Mouse (Mus musculus) small intestine, adult 10 weeks (tissue): ENCODE results near the gene Trim8. TPM values are rescaled to one million over a fixed set of nuclear protein-coding genes. Genes with fewer than 3 reads are reported as not detected.

Experiments
- polyA plus RNA-seq: library from polyadenylated mRNA; stranded (reverse); fragments of 350-450 nt; fragmentation: Illumina TruSeq; extraction: RNeasy Lipid Tissue Mini Kit (QIAGEN cat#74804); gene quantifications from one replicate; pipeline ENCODE4 v1.2.3, GENCODE M21; 2014; ENCODE audit warnings: low replicate concordance

Gene Trim8
- 2.9 TPM for polyA plus RNA-seq

DNA sequence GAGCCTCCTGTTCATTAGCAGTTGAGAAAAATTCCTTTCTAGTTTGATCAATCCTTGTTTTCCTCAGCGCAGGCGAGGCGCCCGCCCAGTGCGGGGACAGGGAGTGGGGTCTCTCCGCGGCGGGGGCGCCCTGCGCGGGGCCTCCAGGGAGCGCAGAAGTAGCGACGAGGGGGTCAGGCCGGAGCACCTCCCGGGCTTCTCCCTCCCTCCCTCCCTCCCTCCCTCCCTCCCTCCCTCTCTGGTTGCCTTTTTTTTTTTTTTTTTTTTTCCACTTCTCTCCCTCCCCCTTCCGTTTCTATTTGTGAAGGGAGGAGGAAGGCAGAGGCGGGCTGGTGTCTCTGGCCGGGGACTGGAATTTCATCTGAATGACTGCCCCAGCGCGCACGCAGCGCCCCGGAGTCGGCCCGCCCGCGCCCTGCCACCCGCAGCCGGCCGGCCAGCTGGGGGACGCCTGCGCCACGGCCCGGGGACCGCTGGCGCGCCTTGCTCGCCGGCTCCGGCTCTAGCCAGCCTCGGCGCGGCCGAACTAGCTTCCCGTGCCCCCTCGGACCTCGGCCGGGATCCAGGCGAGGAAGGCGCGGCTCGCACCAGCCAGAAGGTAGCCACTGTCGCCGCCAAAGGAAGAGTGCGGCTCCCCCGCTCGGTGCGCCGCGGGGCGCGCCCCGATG is at the start of gene Trim8:
TSS of gene Trim8 (plus strand) at position 302 of the 668 bp plus-strand sequence.

Other genes with a start within 250 kb of the Trim8 start
- 0.26 TPM for gene Nfkb2, start 197.4 kb upstream of the Trim8 start, polyA plus RNA-seq
- 0.37 TPM for gene Psd, start 174.5 kb upstream of the Trim8 start, polyA plus RNA-seq
- gene Fbxl15, start 173.5 kb upstream of the Trim8 start, polyA plus RNA-seq: not detected
- not detected for gene Cuedc2, start 163.0 kb upstream of the Trim8 start, polyA plus RNA-seq
- 0.19 TPM for gene Mfsd13a, start 160.6 kb upstream of the Trim8 start, polyA plus RNA-seq
- gene 2310034G01Rik, start 151.4 kb upstream of the Trim8 start, polyA plus RNA-seq: 1.2 TPM
- 41.6 TPM for gene Actr1a, start 106.0 kb upstream of the Trim8 start, polyA plus RNA-seq
- 1.6 TPM for gene Sufu, start 104.8 kb upstream of the Trim8 start, polyA plus RNA-seq
- 16.4 TPM for gene Arl3, start 71.5 kb downstream of the Trim8 start, polyA plus RNA-seq
- 4.2 TPM for gene Sfxn2, start 71.7 kb downstream of the Trim8 start, polyA plus RNA-seq
- 3.0 TPM for gene Wbp1l, start 97.4 kb downstream of the Trim8 start, polyA plus RNA-seq
- gene Cyp17a1, start 171.5 kb downstream of the Trim8 start, polyA plus RNA-seq: 0.67 TPM
- gene Borcs7, start 188.2 kb downstream of the Trim8 start, polyA plus RNA-seq: 17.2 TPM
- gene As3mt, start 205.8 kb downstream of the Trim8 start, polyA plus RNA-seq: 24.1 TPM